Mouse (Mus musculus) kidney, embryonic 14.5 days (tissue): Measurements from ENCODE around the gene Papss1. TPM values are rescaled to one million over a fixed set of nuclear protein-coding genes. Genes with fewer than 3 reads are reported as not detected.

ENCODE experiments used
- ATAC-seq: fragments of 200-750 bp; cut with Nextera tagmentation; 2 replicates; pipeline ENCODE4 v1.8.0; 2017; ENCODE audit warnings: moderate number of reproducible peaks, mild to moderate bottlenecking, moderate TSS enrichment, moderate library complexity; ENCODE audit not compliant: low FRiP score, low TSS enrichment
- H3K27ac ChIP-seq: fragments of 300-500 bp; sonication (generic); 2 replicates; pipeline ENCODE4 v1.5.1; 2014; ENCODE audit warnings: low read depth, mild to moderate bottlenecking, low read length, moderate library complexity, mixed read lengths
- H3K27me3 ChIP-seq: fragments of 300-500 bp; sonication (generic); 2 replicates; pipeline ENCODE4 v1.6.1; 2014; ENCODE audit warnings: mild to moderate bottlenecking, low read length; ENCODE audit not compliant: control insufficient read depth, insufficient read depth
- H3K36me3 ChIP-seq: fragments of 300-500 bp; sonication (generic); 2 replicates; pipeline ENCODE4 v1.6.1; 2014; ENCODE audit warnings: low read length, mixed read lengths; ENCODE audit not compliant: control insufficient read depth, insufficient read depth
- H3K4me1 ChIP-seq: fragments of 300-500 bp; sonication (generic); 2 replicates; pipeline ENCODE4 v1.6.1; 2014; ENCODE audit warnings: low read length, mixed read lengths; ENCODE audit not compliant: control insufficient read depth, insufficient read depth
- H3K4me2 ChIP-seq: fragments of 300-500 bp; sonication (generic); replicated peaks from 2 replicates; pipeline ENCODE4 v1.6.1; 2014; ENCODE audit warnings: low read depth, mild to moderate bottlenecking, low read length
- H3K4me3 ChIP-seq: fragments of 300-500 bp; sonication (generic); 2 replicates; pipeline ENCODE4 v1.5.1; 2014; ENCODE audit warnings: mild to moderate bottlenecking, low read length
- H3K9ac ChIP-seq: fragments of 300-500 bp; sonication (generic); 2 replicates; pipeline ENCODE4 v1.6.1; 2014; ENCODE audit warnings: low read depth, mild to moderate bottlenecking, low read length, moderate library complexity
- H3K9me3 ChIP-seq: fragments of 300-500 bp; sonication (generic); 2 replicates; pipeline ENCODE4 v1.6.1; 2016; ENCODE audit warnings: low read length; ENCODE audit not compliant: control insufficient read depth
- WGBS: fragments of 180-500 bp; shearing (Covaris S2); extraction: QIAGEN DNeasy Blood & Tissue Kit; methylation state at CpG from one replicate; pipeline ENCODE4 v1.1.7; 2014; 5-methylcytosine and 5-hydroxymethylcytosine counted together
- polyA plus RNA-seq: library from polyadenylated mRNA; unstranded; fragments of >200 nt; fragmentation: Nextera tagmentation; extraction: Ambion mirVana; gene quantifications from 2 replicates; pipeline ENCODE4 v1.2.1, GENCODE M21; 2014

Gene Papss1
- polyA plus RNA-seq, 1 experiment from 2014 or later = 96.0 TPM

DNA sequence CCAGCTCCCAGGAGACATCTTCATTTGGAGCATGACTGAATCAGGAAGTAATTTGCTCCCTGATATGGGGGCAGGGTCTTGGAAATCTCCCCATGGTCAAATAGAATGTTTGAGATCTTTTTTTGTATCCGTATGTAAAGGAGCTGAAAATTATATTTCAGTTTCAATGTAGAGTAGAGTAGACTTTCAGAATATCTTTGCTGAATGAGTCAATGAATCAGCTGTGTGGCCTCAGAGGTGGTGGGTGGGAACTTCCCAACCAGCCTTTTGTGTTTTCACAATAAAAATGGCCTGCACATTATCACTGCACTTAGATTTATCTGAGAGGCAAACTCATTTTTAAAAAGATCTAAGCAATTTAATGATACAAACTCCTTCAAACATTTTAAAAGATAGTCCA, 58.6 kb downstream of the Papss1 start:
- no peak for ATAC-seq
- 90% methylated on average over 1 of the region's 1 CpGs for WGBS
- H3K36me3 ChIP-seq = peaks cover 17% of the 10 kb centered on the region; the same call in 1 of the 2 replicates
- H3K9ac ChIP-seq = no peak overlapping the region
- no peak overlapping the region for H3K27ac ChIP-seq
- no peaks in the 10 kb centered on the region for H3K27me3 ChIP-seq
- no peaks in the 10 kb centered on the region for H3K9me3 ChIP-seq
- no peak overlapping the region for H3K4me3 ChIP-seq
- H3K4me1 ChIP-seq = 0 out of 2 replicates have a peak, but pooled peaks cover 2% of the 10 kb centered on the region
- no peak overlapping the region for H3K4me2 ChIP-seq

DNA sequence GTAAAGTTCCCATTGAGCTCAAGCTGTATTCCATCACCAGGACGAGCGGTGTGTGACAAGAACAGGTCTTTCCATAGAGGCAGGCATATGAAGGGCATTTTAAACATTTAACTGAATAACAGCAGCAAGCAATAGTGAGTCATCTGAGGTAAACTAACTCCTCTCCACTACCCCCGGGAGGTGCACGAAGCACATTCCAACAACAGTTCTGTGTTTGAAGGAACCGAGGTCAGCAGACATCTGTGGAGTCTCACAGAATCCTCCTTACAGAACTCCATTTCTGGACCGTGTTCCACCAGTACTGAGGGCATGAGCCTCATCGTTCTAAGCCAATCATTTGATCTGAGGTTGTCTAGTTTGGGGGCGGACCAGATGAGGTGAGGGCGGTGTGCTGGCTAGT, 59.5 kb downstream of the Papss1 start:
- Histone ChIP-seq H3K9ac (no peak overlapping the region), H3K4me2 (no peak overlapping the region), H3K27ac (no peak overlapping the region), H3K4me1 (0 out of 2 replicates have a peak, but pooled peaks cover 2% of the 10 kb centered on the region), H3K36me3 (peaks cover 15% of the 10 kb centered on the region; the same call in 1 of the 2 replicates), H3K9me3 (no peaks in the 10 kb centered on the region), H3K4me3 (no peak overlapping the region), H3K27me3 (no peaks in the 10 kb centered on the region)
- ATAC-seq = no peak
- 86% methylated on average over 9 of the region's 9 CpGs for WGBS

DNA sequence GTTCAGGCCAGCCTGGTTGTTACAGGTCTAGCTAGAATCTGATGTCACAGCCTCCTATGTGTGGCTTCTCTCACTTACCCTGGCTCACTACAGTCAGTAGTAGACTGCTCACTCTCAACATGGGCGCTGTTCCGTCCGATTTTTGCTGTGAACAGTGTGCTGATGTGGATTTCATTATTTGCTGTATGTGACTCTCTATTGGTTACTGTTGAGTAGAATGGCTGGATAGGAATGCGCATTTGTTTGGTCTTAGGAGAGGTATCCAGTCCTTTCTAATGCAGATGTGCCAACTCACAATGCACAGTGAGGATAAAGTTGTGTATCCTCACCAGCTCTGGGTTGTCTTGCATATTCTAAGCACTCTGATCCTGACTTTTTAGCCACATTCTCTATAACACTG, 62.9 kb downstream of the Papss1 start:
- H3K4me3 ChIP-seq = no peak overlapping the region
- H3K27me3 ChIP-seq = no peaks in the 10 kb centered on the region
- H3K36me3 ChIP-seq = peaks cover 12% of the 10 kb centered on the region; the same call in 1 of the 2 replicates
- no peak overlapping the region for H3K9ac ChIP-seq
- no peak overlapping the region for H3K27ac ChIP-seq
- 98% methylated on average over 4 of the region's 4 CpGs for WGBS
- no peak overlapping the region for H3K4me2 ChIP-seq
- H3K9me3 ChIP-seq = no peaks in the 10 kb centered on the region
- no peak for ATAC-seq
- H3K4me1 ChIP-seq = peaks cover 6% of the 10 kb centered on the region; the same call in 1 of the 2 replicates

DNA sequence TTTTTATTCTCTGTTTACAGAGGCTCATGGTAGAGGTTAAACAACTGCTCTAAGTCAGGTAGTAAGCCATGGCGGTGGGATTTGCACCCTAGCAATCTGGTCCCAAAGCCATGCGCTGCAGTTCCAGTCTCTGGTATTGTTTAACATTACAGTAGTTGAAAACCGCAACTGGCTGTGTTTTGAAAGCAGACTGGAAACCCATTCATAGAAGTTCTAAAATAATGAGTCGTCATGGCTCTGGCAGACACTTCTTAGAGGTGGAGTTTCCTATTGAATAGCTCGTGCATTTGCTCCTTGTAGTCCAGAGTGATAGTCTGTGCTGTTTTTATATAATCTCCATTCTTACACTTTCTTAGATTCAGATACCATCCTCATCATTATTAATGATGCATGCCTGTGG, 63.7 kb downstream of the Papss1 start:
- ATAC-seq = no peak
- Histone ChIP-seq H3K27ac (no peak overlapping the region), H3K9me3 (no peaks in the 10 kb centered on the region), H3K36me3 (peaks cover 9% of the 10 kb centered on the region; the same call in 1 of the 2 replicates), H3K27me3 (no peaks in the 10 kb centered on the region), H3K4me2 (no peak overlapping the region), H3K9ac (no peak overlapping the region), H3K4me1 (peaks cover 6% of the 10 kb centered on the region; the same call in 1 of the 2 replicates), H3K4me3 (no peak overlapping the region)
- WGBS = 84% methylated on average over 5 of the region's 5 CpGs

DNA sequence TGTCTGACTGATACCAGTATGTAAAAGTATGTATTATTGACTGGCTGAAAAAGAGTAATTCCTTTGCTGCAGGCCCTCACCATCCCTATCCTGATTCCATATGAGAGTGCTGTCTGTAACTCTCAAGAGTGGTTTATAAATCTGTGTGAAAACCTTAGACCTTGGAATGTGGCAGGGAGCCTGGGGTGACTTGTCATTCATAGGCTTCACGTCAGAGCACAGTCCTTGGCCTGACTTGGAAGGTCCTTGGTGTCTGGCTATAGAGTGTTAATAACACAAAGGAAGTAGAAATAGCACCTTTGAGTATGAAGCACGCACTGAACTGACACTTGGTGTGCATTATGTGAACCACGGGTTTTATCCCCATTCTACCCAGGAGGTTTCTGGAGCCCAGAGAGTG, 64.4 kb downstream of the Papss1 start:
- no peak for ATAC-seq
- Histone ChIP-seq H3K36me3 (peaks cover 11% of the 10 kb centered on the region; the same call in 1 of the 2 replicates), H3K27ac (no peak overlapping the region), H3K4me1 (peaks cover 6% of the 10 kb centered on the region; the same call in 1 of the 2 replicates), H3K9me3 (no peaks in the 10 kb centered on the region), H3K4me3 (no peak overlapping the region), H3K27me3 (no peaks in the 10 kb centered on the region), H3K9ac (no peak overlapping the region), H3K4me2 (no peak overlapping the region)
- 76% methylated on average over 3 of the region's 3 CpGs for WGBS

DNA sequence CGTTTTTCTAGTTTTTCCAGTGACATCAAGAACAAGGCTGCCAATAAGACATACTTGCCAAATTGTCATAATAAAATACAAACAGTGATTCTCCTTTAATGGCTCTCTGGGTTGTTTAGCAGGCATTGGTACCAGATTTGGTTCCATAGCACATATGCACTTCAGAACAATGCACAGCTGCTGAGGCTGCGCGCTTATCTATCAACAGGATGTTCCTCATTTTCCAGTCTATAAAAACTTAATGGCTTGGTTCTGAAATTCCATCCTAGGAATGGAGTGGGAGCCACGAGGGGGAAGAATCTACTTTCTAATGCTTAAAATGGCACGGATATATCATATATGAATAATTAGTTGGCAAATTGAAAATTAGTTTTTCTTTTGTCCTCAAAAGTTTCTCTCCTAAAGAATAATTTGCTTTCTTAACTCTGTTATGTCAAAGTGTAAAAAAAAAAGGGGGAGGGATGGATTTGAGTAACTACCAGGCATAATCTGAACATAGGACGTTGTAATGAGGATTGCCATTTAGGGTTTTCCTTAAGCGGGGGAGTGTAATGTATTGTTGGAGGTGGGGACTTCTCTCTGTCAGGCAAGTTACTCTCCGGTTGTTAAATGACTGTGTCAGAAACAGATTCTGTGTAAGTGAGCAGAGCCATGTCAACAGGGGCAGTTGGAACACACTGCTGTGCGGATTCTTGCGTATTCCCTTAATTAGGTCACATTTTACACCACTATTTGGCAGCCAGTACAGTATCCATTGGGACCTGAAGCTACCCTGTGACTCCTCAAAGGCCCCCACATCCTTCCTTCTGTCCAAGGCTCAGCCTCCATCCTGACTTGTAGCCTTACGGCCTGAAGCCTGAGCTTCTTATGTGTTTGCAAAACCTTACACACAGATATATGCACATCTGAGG, 66.1 kb downstream of the Papss1 start:
- Histone ChIP-seq H3K4me1 (peaks cover 6% of the 10 kb centered on the region; the same call in 1 of the 2 replicates), H3K36me3 (peaks cover 11% of the 10 kb centered on the region; the same call in 1 of the 2 replicates), H3K4me3 (no peak overlapping the region), H3K9ac (no peak overlapping the region), H3K27ac (no peak overlapping the region), H3K27me3 (no peaks in the 10 kb centered on the region), H3K4me2 (no peak overlapping the region), H3K9me3 (no peaks in the 10 kb centered on the region)
- 44% methylated on average over 11 of the region's 11 CpGs for WGBS
- ATAC-seq = peak; percentile 33; the same call in 1 of the 2 replicates

DNA sequence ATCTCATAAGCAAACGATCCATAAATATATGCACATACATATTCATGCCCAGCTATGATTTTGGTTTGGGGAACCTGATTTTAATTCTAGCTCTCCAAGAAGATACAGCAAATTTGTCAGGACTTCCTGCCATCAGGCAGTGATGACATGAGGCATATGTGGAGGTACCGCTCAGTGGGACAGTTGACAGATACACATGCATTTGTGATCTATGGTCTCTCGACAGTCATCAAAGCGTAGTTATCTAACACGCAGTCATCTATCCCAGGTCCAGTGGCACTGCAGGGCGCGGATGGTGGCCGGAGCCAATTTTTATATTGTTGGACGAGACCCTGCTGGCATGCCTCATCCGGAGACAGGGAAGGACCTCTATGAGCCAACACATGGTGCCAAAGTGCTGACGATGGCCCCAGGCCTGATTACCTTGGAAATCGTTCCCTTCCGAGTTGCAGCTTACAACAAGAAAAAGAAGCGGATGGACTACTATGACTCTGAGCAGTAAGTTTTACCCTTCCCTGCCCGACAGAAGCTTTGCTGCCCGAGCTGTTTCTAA, 66.8 kb downstream of the Papss1 start:
- H3K36me3 ChIP-seq = peaks cover 11% of the 10 kb centered on the region; the same call in 1 of the 2 replicates
- H3K4me1 ChIP-seq = peaks cover 6% of the 10 kb centered on the region; the same call in 1 of the 2 replicates

DNA sequence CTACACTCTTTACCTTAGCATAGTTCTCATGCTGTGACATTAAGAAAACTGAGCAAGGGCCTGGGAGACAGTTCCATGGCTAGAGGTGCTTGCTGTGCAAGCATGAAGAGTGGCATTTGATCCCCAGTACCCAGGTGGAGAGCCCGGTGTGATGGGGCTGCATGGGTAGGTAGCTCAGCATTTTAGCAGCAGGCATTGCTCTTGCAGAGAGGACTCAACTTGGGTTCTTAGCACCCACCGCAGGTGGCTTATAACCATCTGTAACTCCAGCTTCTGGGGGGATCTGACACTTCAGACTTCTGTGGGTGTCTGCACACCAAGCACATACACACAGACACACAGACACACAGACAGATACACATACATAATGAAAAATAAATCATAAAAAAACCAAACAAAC, 69.5 kb downstream of the Papss1 start:
- Histone ChIP-seq H3K9ac (no peak overlapping the region), H3K27ac (no peak overlapping the region), H3K4me3 (no peak overlapping the region), H3K4me2 (no peak overlapping the region), H3K27me3 (no peaks in the 10 kb centered on the region), H3K9me3 (no peaks in the 10 kb centered on the region), H3K36me3 (peaks cover 5% of the 10 kb centered on the region; the same call in 1 of the 2 replicates), H3K4me1 (peaks cover 4% of the 10 kb centered on the region; the same call in 1 of the 2 replicates)
- 93% methylated on average over 2 of the region's 2 CpGs for WGBS
- no peak for ATAC-seq

More for the DNA sequence above, 66.8 kb downstream of the Papss1 start:
- Histone ChIP-seq H3K27ac (no peak overlapping the region), H3K9me3 (no peaks in the 10 kb centered on the region), H3K4me3 (no peak overlapping the region), H3K9ac (no peak overlapping the region), H3K4me2 (no peak overlapping the region), H3K27me3 (no peaks in the 10 kb centered on the region)
- ATAC-seq = no peak
- 87% methylated on average over 16 of the region's 16 CpGs for WGBS

DNA sequence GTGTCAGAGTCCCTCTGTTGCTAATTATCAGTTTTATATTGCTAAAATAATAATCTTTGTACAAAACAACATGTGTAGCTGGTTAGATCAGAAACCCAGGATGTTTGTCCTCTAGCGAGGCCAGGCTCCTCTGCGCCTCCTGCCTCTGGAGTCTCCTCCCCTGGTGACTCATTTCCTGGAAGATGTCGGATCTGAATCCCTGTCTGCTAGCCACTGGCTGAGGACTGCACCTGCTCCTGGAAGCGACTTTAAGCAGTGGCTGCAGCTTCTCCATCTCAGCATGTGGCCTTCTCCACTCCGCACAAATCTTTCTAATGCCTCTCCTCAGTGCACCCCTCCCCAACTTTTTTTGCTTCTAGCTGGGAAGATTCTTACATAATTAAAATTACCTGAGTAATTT, 71.6 kb downstream of the Papss1 start:
- Histone ChIP-seq H3K27ac (no peak overlapping the region), H3K9me3 (no peaks in the 10 kb centered on the region), H3K36me3 (peaks cover 5% of the 10 kb centered on the region; the same call in 1 of the 2 replicates), H3K27me3 (no peaks in the 10 kb centered on the region), H3K4me1 (no peaks in the 10 kb centered on the region), H3K4me2 (no peak overlapping the region), H3K9ac (no peak overlapping the region), H3K4me3 (no peak overlapping the region)
- 69% methylated on average over 5 of the region's 5 CpGs for WGBS
- ATAC-seq = no peak
